Mouse (Mus musculus): ENCODE measurements around the gene Kdm5b.

- no peak for TF ChIP-seq CTCF (IDR thresholded peaks at IDR 0.05; ENCODE audit: insufficient read depth, low read depth, low read length)
- no peak for TF ChIP-seq POLR2A (IDR thresholded peaks at IDR 0.05; ENCODE audit: insufficient read depth, low read depth, low read length)
Observed at GRCm38 (mm10) chr1:134646261-134646962, 86.4 kb downstream of the Kdm5b start, which contains the start of gene Syt2.

Data from olfactory bulb, adult 2 months (tissue).